Mouse (Mus musculus) lung, adult 2 months (tissue): ENCODE results near the gene Ip6k3.

Source experiments
- CTCF ChIP-seq: fragments of 200-500 bp; IDR thresholded peaks from 2 replicates; pipeline ENCODE4 v1.5.1; 2011; ENCODE audit warnings: mild to moderate bottlenecking, low read length, control low read depth; ENCODE audit not compliant: insufficient read depth
- POLR2A ChIP-seq: fragments of 200-500 bp; IDR thresholded peaks from 2 replicates; pipeline ENCODE4 v1.6.1; 2011; ENCODE audit warnings: low read depth, mild to moderate bottlenecking, control low read depth, low read length, borderline replicate concordance; ENCODE audit errors: extremely low read depth

- TF ChIP-seq POLR2A (no peak), CTCF (no peak)
Observed at GRCm38 (mm10) chr17:27150871-27151270, 16.7 kb downstream of the Ip6k3 start.
